Mouse (Mus musculus): ENCODE data around the gene Bmpr1a. TPM values are rescaled to one million over a fixed set of nuclear protein-coding genes. Genes with fewer than 3 reads are reported as not detected.
"Not testable (repeated sequence)": the region's sequence is repeated elsewhere in the genome, so short reads cannot be mapped to it uniquely, and the experiment has no call there.

Gene Bmpr1a
- total RNA-seq, 2 experiments from 2014 or later: 54.4 to 56.6 TPM

GRCm38 (mm10) chr14:34449807-34450206 is 53.3 kb downstream of the Bmpr1a start:
- no peak for DNase-seq

- DNase-seq: no peak
These were observed 54.7 kb downstream of the Bmpr1a start for GRCm38 (mm10) chr14:34448398-34448797.

GRCm38 (mm10) chr14:34447659-34448058 is 55.5 kb downstream of the Bmpr1a start:
- DNase-seq: no peak

- DNase-seq: no peak
These were observed 56.5 kb downstream of the Bmpr1a start for GRCm38 (mm10) chr14:34446624-34447023.

- no peak for DNase-seq
These were observed 57.8 kb downstream of the Bmpr1a start for GRCm38 (mm10) chr14:34445348-34445747.

GRCm38 (mm10) chr14:34444924-34445323 is 58.2 kb downstream of the Bmpr1a start:
- no peak for DNase-seq

GRCm38 (mm10) chr14:34444368-34444767 is 58.8 kb downstream of the Bmpr1a start:
- DNase-seq: peak; percentile 28

GRCm38 (mm10) chr14:34442531-34442930 is 60.6 kb downstream of the Bmpr1a start:
- peak; percentile 28 for DNase-seq

- DNase-seq: no peak
These were observed 62.5 kb downstream of the Bmpr1a start for GRCm38 (mm10) chr14:34440526-34441066.

- DNase-seq: no peak
These were observed 74.1 kb downstream of the Bmpr1a start for GRCm38 (mm10) chr14:34429069-34429468.

- no peak for DNase-seq
These were observed 74.9 kb downstream of the Bmpr1a start for GRCm38 (mm10) chr14:34428274-34428673.

GRCm38 (mm10) chr14:34421078-34421477 is 82.1 kb downstream of the Bmpr1a start:
- DNase-seq: no peak

- DNase-seq: no peak
These were observed 85.6 kb downstream of the Bmpr1a start for GRCm38 (mm10) chr14:34417501-34417900.

- not testable (repeated sequence) for DNase-seq
These were observed 86.2 kb downstream of the Bmpr1a start for GRCm38 (mm10) chr14:34416946-34417345.

GRCm38 (mm10) chr14:34412164-34412896 is 90.8 kb downstream of the Bmpr1a start:
- DNase-seq: no peak

- DNase-seq: no peak
These were observed 92.4 kb downstream of the Bmpr1a start for GRCm38 (mm10) chr14:34410716-34411115.

GRCm38 (mm10) chr14:34403424-34403823 is 99.7 kb downstream of the Bmpr1a start:
- DNase-seq: no peak

GRCm38 (mm10) chr14:34402871-34403270 is 100.3 kb downstream of the Bmpr1a start:
- DNase-seq: no peak

GRCm38 (mm10) chr14:34401135-34401534 is 102.0 kb downstream of the Bmpr1a start:
- DNase-seq: peak; percentile 45

- no peak for DNase-seq
These were observed 103.1 kb downstream of the Bmpr1a start for GRCm38 (mm10) chr14:34400021-34400420.

- DNase-seq: no peak
These were observed 103.8 kb downstream of the Bmpr1a start for GRCm38 (mm10) chr14:34399301-34399700.

- no peak for DNase-seq
These were observed 104.2 kb downstream of the Bmpr1a start for GRCm38 (mm10) chr14:34398901-34399300.

GRCm38 (mm10) chr14:34397871-34398270 is 105.3 kb downstream of the Bmpr1a start:
- no peak for DNase-seq

- no peak for DNase-seq
These were observed 109.8 kb downstream of the Bmpr1a start for GRCm38 (mm10) chr14:34393295-34393694.
